Mouse (Mus musculus): ENCODE measurements around the gene Hook2. TPM values are rescaled to one million over a fixed set of nuclear protein-coding genes. Genes with fewer than 3 reads are reported as not detected.

Hook2 gene
- total RNA-seq, 2 experiments from 2014 or later, result 3.8 to 7.2 TPM

DNA sequence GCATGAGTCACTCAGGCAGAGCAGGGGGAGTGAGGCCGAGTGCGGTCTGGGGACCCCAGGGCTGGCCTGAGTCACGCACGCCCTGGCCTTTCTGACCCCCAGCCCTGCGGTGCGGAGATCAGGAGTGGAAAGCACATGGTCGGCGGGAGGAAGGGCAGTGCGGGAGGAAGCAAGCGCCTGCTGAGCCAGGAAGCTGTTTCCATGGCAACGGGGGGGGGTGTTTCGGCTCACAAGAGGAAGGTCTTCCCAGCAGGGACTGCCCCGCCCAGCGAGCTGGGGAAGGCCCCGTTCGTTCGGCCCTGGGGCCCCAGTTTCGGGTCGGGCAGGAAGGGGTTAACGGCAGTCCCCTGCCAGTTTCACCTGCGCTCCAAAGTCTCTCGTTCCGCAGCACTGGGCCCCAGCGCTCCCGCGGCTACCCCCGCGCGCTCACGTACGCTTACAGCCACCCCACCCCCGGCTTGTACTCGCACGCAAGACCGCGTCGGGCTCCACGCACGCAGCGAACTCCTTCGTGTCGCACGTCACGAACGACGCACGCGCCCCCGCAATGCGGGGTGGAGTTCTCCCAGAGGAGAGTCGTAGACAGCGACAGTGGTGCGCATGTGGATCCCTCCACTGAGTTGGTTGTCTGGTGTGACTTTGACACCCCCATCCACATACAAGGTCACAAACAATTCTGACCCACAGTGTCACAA is 4.6 kb upstream of the Hook2 start:
- peak; percentile 47 for ATAC-seq (replicated peaks; ENCODE audit: poor library complexity)

DNA sequence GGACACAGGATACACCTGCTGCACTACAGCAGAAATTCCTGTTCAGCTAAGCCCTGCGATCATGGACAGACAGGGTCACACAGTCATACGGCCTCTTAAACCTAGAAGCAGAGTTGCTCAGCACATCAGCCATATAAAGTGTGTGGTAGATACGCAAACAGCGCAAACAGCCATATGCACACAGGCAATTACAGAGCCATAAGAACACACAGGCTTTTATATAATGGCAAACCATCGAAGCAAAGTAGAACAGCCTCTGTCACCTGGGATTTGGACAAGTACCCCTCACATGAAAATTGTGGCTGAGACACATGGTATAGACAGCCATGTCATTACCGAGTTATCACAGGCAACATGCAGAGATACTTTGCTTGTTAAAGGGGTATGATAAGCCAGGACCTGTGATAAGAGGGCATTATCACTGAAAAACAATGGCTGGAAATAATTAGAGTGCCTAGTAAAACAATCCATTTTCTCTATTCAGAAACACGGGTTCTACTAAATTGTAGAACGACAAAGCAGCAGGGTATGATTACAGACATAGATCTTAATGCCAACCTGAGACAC is 3.9 kb upstream of the Hook2 start:
- ATAC-seq (replicated peaks; ENCODE audit: poor library complexity), result peak; percentile 10

DNA sequence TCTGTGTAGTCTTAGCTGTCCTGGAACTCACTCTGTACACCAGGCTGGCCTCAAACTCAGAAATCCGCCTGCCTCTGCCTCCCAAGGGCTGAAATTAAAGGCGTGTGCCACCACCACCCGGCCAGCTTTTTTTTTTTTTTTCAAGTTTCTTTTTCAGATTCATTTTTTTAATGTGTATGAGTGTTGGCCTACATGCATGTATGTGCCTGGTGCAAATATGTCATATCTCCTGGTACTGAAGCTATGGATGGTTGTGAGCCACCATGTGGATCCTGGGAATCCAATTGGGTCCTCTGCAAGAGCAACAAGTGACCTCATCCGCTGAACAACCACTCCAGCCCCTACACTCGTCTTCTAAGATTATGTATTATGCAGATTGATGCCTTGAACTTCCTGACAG is 3.0 kb upstream of the Hook2 start:
- ATAC-seq (replicated peaks; ENCODE audit: poor library complexity), result no peak

DNA sequence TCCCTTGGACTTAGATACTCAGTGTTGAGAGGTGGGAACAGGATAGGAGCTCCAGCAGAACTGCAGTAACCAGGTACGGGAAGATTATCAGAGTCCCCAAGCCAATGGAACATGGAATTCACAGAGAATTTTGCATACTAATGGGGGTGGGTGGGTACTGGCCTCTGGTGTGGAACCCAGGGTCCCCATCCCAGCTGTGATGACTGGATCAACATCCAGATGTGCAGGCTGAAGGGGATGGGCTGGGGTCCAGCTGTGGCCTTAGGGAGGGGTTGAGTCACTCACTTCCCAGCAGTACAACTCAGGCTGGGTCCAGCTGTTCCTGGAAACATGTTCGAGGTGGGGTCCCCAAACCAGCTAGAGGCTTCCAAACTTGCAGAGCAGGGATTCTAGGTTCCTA is 2.5 kb upstream of the Hook2 start:
- no peak for ATAC-seq (replicated peaks; ENCODE audit: poor library complexity)

DNA sequence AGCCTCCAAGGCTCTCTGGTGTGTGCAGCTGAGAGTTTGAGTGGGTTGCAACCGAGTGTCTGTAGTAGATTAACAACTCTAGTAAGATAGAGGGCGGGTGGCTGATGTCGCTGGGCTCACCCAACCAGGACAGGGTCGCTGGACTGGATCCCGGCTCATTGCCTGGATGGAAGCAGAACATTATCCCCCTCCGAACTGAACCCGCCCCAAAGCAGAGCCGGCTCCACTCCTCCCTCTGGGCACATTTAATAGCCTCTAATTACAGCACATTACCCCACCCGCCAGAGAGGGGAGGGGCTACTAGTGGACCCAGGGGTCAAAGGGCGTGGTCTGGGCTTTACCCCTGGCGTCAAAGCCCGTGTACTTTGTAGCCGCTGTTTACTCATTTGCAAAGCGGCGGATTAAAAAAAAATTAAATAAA is 1.1 kb upstream of the Hook2 start:
- no peak for ATAC-seq (replicated peaks; ENCODE audit: poor library complexity)

DNA sequence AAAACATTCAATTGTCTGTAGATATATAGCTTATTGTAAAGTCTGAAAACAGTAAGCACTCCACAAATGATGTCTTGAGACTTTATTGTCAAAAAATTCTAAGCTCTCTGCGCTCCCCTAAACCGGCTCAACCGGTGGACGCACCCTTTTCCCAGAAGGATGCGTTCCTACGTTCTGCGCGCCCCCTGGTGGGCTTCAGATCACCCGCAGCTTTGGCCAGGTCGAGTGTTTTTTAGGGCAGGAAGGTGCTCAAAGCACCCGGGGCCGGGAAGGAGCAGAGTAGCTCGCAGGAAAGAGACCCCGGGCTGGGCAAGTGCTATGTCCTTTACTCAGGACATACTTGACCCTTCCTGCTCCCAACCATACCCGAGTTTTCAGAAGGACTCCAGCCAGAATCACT is 593 bp upstream of the Hook2 start:
- peak; percentile 55 for ATAC-seq (replicated peaks; ENCODE audit: poor library complexity)

DNA sequence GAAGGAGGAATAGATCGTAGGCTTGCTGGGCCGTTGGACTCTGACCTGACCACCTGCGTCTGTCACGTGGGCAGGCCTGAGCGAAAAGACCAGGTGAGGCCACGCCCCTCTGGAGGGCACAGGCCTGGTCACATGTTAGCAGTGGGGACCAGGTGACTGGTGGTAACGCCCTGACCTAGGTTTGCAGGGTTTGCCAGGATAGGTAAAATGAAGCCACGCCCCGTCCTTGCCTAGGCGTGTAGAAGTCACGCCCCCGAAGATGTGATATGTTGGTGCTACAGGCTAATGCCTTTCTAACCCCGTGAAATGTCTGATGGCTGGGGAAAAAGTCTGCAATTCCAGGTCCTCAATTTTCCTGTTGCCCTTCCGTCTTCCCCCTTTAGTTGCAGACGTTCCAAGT is 433 bp downstream of the Hook2 start:
- peak; percentile 15 for ATAC-seq (replicated peaks; ENCODE audit: poor library complexity)

DNA sequence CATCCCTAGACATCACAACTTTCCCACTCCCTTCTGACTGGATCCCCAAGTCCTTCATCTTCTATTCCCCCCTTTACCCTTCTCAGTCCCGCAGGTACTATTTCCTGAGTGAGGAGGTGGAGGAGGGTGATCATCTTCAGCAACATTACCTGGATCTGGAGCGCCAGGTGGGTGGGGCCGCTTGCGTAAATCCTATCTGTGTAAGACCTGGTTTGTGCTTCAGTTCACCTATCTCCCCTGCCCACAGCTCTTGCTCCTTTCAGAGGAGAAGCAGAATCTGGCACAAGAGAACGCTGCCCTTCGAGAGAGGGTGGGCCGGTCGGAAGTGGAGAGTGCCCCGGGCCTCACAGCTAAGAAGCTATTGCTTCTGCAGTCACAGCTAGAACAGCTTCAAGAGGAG is 4.0 kb downstream of the Hook2 start:
- no peak for ATAC-seq (replicated peaks; ENCODE audit: poor library complexity)

DNA sequence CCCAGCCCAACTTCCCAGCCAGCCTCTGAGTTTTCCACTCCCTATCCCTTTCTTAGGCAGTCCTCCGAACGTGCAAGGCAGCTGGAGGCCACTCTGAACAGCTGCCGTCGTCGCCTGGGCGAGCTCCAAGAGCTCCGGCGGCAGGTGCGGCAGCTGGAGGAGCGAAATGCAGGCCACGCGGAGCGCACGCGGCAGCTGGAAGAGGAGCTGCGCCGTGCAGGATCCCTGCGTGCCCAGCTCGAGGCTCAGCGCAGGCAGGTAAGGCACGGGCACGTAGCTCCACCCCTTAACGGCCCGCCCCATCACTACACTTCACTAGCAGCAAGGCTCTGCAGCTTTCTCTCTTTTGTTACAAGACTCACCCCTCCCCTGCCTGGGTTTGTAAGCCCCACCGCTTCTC is 5.3 kb downstream of the Hook2 start:
- ATAC-seq (replicated peaks; ENCODE audit: poor library complexity), result no peak

DNA sequence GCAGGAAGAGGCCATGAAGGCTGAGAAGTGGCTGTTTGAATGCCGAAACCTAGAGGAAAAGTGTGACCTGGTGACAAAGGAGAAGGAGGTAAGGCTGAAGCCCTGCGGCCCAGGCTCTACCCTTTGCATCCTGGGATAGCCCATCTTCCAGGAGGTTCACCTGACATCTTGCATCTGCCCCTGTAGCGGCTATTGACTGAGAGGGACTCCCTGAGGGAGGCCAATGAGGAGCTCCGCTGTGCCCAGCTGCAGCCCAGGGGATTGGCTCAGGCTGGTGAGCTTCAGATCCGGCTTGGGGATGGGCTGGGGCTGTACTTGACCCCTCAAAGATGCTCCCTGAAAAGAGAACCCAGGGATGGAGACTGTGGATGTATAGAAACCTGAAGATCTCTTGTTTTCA is 6.6 kb downstream of the Hook2 start:
- no peak for ATAC-seq (replicated peaks; ENCODE audit: poor library complexity)

DNA sequence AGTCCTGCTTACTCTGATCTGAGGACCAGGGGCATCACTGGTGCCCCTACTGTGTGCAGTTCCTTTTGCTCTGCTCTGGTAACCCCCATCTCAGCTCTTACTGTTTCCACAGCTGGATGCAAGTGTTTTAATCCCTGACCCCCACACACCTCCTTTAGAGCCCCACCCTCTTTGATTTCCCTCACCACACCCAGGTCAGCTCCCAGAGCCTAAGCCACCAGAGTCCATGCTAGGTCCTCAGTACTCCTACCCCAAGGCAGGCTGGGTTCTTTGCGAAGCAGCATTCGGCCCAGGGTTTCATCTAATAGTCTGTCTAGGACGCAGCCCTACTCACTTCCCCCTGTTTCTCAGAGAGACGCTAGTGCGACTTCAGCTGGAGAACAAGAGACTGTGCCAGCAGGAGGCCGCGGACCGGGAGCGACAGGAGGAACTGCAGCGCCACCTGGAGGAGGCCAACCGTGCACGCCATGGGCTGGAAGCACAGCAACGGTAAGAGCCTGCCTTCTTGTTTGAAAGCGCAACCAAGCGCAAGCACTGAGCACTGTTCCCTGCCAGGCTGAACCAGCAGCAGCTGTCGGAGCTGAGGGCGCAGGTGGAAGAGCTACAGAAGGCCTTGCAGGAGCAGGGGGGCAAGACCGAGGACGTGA is 7.4 kb downstream of the Hook2 start:
- ATAC-seq (replicated peaks; ENCODE audit: poor library complexity), result peak; percentile 100

DNA sequence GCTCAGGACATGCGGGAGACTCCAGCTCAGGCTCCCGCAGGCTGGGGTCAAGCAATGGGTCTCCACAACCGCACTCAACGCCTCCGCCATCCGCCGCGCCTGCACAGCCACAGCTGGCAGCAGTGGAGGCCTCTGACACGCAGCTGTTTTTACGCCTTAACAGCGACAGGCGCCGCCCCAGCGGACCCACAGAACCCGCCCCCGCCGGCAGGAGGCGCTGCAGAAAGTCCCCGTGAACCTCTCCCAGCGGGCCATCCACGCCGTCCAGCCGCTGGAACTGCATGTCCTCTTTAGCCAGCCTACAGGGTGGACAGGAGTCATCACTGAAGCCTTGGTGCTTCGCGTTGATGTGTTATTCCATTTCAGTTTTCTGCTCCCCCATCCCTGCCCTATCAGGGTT is 17.3 kb downstream of the Hook2 start:
- peak; percentile 80 for ATAC-seq (replicated peaks; ENCODE audit: poor library complexity)

DNA sequence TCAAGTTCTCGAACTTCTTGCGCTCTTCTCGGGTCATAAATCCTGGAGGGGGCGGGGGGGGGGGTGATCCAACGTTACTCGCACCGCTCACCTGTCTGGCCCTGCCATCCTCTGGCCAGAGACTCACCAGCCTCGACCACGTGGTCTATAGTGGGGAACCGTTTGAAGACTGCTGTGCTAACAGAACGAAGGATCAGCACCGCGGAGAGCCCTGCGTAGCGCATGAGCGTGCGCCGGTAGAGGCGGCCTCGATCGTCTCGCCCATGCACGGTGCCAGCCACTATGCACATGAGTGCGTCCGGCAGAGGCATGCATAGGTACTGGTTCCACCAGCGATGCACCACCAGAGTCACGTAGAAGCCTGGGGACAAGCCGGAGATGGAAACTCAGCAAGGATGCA is 20.8 kb downstream of the Hook2 start:
- ATAC-seq (replicated peaks; ENCODE audit: poor library complexity), result peak; percentile 49

DNA sequence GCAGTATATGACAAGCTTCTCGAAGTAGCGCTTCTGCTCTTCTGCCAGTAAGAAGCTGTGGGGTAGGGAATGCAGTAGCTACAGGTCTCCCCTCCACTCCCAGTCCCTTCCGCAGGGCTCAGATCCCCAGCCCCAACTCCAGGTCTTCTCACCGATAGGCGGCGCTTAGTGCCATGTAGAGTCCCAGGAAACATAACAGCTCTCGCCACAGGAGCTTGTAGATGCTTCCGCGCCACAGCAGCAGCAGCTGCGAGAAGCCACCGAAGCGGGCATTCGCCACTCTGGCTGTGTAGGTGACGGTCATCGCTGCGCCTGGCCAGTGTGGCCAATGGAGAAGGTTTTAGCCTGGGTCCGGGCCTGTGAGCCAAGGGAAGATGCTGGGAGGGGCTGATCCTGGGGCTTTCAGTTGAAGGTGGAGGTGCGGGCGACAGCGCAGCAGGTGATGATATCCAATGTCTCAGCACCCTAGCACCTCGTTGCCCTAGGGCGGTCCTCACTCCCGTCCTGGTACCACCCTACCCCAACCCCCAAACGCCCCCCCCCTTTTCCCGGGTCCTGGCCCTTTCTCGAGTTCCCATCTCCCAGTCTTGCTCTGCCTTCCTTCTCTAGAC is 22.9 kb downstream of the Hook2 start:
- peak; percentile 98 for ATAC-seq (replicated peaks; ENCODE audit: poor library complexity)

DNA sequence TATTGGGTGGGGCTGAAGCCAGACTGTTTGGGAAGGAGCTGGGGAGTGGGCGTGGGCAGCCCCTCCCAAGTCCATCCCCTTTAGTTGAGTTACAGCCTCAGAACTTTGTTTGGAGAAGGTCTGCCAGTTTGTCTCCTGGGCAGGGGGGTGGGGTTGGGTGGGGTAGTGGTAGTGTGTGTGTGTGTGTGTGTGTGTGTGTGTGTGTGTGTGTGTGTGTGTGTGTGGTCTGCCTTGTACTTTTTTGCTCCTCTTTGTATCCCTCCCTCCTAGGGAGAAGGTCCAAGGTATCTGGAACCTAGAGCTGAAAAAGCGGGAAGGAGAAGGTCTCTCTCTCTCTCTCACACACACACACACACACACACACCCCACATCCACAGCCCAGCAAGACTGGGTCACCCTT is 24.0 kb downstream of the Hook2 start, which contains the start of gene Best2:
Best2 (minus strand) TSS at position 101 of the 400 bp plus-strand sequence.
- ATAC-seq (replicated peaks; ENCODE audit: poor library complexity), result no peak

DNA sequence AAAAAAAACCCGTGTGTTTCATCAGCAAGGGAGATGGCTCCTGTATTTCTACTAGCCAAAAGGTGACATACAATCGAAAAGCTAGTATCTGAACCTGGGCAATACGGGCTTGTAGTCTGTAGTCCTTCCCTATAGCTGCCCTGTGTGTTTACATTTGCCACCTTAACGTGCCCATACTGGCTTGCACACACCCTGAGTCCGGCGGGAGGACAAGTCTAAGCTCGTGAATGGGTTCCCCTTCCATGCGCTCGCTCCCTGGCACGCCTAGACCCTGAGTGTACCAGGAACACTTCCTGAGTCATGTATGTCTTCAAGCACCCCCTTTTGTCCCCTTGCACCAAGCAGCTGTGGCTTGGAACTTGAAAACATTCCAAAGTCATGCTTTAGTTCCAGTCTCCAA is 26.3 kb downstream of the Hook2 start:
- ATAC-seq (replicated peaks; ENCODE audit: poor library complexity), result no peak

DNA sequence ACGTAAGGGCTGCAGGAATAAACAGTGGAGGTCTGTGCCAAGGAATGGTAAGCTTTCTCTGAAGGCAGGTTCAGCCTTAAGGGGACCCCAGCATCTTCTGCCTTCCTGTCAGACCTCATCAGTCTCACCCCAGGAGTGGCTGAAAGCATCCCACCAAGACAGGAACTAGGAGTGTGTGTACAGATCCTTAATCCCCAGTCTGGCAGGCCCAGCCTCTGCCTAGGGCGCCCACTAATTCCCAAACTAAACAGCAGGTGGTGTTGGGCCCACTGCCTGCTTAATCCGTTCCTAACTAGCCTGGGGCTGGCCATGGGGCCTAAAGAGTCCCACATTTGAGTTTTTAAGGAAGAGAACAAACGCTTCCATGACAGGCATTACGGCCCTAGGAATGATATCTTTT is 26.8 kb downstream of the Hook2 start:
- ATAC-seq (replicated peaks; ENCODE audit: poor library complexity), result no peak

DNA sequence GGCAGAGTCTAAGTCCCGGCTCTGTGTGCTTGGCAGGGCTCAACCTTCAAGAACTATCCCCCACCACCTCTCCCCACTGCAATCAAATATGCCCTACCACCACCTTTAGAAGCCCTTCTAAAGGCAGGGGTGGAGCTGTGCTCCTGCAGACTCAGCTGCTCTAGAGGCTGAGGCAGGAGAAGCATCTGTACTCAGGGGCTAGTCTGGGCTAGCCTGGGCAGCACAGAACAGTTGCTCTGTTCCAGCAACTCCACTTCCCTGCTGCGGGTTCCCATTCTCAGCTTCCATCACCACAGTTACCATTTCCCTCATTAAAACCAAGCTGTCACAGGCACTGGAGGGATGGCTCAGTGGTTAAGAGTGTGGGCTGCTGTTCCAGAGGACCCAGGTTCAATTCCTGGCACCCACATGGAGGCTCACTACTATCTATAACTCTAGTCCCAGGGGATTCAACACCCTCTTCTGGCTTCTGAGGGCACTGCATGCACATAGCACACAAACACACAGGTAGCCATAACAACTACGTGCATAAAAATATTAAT is 31.2 kb downstream of the Hook2 start:
- ATAC-seq (replicated peaks; ENCODE audit: poor library complexity), result no peak

DNA sequence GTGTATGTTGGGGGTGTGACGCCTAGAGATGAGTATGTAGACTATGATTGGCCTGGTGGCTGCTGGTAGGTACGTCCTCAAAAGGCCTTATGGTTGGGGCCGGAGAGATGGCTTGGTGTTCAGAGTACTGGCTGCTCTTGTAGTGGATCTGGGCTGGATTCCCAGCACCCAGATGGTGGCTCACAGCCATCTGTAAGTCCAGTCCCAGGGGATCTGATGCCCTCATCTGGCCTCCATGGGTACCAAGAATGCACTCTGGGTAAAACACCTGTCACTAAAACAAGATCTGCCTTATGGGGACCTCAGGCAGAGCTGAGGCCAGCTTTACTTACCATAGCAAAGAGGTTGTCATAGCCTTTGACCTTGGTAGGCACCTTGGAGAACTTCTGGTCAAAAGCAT is 33.4 kb downstream of the Hook2 start:
- no peak for ATAC-seq (replicated peaks; ENCODE audit: poor library complexity)

DNA sequence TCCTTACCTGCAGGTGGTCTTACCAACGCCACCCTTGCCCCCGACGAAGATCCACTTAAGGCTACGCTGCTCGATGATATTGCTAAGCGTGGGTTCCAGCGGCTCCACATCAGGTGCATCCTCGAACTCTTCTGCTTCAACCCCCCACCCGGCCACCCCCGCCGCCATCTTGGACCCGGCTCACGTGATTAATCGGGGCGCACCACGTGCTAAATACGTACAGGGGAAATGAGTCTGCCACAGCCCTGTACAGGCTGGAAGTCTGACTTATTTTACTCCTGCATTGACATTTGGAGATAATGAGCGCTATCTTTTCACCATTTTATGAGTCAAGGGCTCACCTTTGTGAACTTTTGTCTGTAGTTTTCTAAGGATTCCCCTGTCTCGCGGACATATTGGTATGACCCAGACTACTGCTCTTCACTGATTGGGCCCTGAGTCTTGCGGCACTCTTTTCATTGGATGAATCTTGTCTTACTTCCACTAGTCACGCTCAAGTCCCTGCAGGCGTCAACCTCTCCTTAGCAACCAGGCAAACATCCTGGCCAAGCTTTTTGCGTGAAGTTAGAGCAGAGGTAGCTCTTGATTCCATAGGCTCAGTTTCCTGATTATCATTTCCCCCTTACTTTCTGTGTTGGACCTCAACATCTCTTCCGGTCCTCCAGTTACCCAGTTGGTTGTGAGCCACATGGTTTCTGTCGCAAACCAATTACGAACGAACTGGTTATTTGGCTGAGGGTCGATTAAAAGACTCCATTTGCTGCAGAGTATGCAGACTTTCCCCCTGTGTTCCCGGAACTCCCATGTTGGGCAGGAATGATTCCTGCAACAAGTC is 34.9 kb downstream of the Hook2 start, which contains the start of gene Asna1:
Asna1 (minus strand) TSS at position 184 of the 835 bp plus-strand sequence.
- peak; percentile 87 for ATAC-seq (replicated peaks; ENCODE audit: poor library complexity)
